Mouse (Mus musculus) heart, postnatal 25 days (tissue): Measurements from ENCODE around the gene Pfdn6. TPM values are rescaled to one million over a fixed set of nuclear protein-coding genes. Genes with fewer than 3 reads are reported as not detected.
"Not testable (repeated sequence)": the region's sequence is repeated elsewhere in the genome, so short reads cannot be mapped to it uniquely, and the experiment has no call there.

Source experiments
- DNase-seq: peaks from one replicate; pipeline ENCODE4 v3.0.0; 2022; ENCODE audit warnings: low spot score
- intact Hi-C: fragments of 180-260 bp; cut with DNase I; formaldehyde crosslinking; loops from one replicate; pipeline ENCODE4 v1.15.1; 2025
- total RNA-seq, 2 experiments: library from RNA; stranded (reverse); gene quantifications; 2 replicates each; pipeline ENCODE4 v1.2.3; 2021

Gene Pfdn6
- total RNA-seq, 2 experiments from 2014 or later = 70.7 to 77.3 TPM

DNA sequence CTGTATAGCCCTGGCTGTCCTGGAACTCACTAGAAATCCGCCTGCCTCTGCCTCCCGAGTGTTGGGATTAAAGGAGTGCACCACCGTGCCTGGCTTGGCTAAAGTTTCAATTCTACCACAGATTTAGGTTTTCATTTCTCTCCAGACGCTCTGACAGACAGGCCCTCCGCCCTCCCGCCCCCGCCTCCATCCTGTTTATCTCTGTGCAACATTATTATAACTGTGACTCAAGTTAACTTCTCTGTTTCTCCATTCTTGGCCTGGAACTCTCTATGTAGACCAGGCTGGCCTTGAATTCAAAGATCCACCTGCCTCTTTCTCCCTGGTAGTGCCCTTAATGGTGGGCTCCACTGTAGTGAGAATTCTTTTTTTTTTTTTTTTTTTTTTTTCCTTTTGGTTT lies 37.7 kb downstream of the Pfdn6 start:
- intact Hi-C loops = no loop called here
- no peak for DNase-seq

DNA sequence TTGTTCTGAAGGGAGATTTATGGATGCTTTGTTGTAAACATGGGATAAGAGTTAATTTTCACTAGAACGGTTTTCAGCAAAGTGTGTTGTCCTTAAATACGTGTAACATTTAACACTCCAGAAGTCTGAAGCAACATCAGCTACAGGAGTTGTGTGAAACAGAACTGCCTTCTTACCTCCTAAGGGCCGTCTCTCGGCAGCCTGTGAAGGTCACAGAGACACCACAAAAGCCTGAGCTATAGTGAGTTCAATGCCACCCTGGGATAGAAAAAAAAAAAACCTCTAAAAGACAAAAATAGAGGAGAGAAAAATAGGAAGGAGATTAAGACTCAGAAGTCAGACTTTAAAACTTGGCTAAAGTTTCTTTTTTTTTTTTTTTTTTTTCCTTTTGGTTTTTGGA lies 38.1 kb downstream of the Pfdn6 start:
- DNase-seq = no peak
- intact Hi-C loops = no loop called here

DNA sequence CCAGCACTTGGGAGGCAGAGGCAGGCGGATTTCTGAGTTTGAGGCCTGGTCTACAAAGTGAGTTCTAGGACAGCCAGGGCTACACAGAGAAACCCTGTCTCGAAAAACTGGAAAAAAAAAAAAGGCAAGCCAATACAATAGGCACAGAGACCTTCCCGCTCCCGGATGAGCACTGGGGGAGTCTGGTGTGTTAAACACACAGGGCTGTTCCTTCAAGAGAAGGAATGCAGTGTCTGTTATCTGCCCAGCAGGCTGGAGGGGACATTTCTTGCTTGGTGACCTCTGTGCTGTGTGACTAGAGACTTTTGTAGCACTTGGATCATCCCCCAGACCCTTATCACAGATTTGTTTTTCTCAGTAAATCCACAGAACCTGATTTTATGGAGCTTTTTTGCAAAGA lies 38.5 kb downstream of the Pfdn6 start:
- intact Hi-C loops = no loop called here

DNA sequence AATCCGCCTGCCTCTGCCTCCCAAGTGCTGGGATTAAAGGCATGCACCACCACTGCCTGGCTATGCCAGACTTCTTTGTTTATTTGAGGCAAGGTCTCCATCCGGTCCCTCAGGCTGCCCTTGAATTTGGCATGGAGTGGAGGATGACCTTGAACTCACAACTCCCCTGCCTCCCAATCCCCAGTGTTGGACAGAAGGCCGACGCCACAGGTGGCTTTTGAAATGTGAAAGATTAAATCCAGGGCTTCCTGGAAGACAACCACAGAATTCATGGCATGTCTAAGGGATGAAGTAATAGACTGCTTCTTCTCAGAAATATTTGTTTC lies 39.2 kb downstream of the Pfdn6 start:
- intact Hi-C loops = no loop called here
- no peak for DNase-seq

More for the DNA sequence above, 38.5 kb downstream of the Pfdn6 start:
- DNase-seq = no peak

DNA sequence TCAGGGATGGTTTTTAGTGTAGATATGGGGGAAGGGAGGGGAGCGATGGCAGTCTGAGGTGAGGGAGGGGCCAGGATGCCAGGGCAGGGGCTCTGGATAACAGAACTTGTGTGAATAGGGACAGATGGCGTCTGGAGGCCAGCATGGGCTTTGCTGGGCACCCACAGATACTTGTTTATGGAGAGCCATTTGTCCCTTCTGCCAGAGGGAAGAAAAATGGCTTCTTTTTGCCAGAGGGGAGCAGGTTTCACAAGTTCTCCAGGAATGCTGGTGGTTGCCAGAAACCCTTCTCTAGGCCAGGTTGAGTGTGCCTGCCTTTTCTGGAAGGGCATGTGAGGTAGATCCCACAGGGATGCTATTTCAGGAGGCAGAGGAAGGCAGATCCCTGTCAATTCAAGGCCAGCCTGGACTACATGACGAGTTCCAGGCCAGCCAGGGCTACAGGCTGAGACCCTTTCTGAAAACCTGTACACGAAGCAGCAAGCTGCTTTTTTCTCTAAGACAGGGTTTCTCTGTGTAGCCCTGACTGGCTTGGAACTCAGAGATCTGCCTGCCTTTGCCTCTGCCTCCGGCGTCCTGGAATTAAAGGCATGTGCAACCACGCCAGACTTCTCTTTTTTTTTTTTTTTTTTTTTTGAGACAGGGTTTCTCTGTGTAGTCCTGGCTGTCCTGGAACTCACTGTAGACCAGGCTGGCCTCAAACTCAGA lies 39.7 kb downstream of the Pfdn6 start:
- intact Hi-C loops = no loop called here

DNA sequence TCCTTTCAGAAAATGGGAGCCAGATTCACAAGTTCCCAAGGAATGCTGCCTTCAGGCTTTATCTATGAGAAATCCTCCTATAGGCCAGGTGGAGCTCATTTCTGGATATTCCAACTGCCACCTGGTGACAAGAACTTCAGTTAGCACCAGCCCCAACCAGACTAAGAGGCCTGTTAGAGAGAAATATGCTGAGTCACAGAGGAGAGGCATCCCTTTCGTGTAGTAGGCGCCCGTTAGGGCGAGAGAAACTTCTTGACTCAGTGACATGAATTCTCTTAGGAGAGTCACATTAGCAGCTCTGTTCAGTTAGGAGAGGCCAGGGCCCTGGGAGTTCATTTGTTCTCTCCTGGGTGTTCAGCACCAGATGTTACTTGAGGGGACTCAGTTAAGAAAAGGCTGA lies 40.5 kb downstream of the Pfdn6 start:
- DNase-seq = no peak
- intact Hi-C loops = no loop called here

More for the DNA sequence above, 39.7 kb downstream of the Pfdn6 start:
- no peak for DNase-seq

DNA sequence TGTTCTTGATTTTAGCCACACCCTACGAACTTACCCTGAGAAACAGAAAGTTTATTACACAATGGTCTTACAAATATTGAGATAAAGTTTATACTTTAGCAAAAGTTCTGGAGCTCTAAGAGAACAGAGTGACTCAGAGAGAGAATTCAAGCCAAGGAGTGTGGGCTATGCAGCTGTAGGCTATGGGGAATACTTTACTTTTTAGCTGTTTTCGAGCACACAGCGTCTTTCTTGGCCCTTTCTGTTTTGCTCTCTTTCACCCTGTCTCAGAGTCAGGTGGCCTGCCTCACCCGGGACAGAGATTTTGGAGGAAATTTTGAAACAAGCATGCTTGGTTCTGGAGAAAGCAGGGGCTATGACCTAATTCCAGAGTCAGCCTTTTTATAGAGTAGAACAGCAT lies 42.0 kb downstream of the Pfdn6 start:
- intact Hi-C loops, DNase-seq: not testable (repeated sequence)

DNA sequence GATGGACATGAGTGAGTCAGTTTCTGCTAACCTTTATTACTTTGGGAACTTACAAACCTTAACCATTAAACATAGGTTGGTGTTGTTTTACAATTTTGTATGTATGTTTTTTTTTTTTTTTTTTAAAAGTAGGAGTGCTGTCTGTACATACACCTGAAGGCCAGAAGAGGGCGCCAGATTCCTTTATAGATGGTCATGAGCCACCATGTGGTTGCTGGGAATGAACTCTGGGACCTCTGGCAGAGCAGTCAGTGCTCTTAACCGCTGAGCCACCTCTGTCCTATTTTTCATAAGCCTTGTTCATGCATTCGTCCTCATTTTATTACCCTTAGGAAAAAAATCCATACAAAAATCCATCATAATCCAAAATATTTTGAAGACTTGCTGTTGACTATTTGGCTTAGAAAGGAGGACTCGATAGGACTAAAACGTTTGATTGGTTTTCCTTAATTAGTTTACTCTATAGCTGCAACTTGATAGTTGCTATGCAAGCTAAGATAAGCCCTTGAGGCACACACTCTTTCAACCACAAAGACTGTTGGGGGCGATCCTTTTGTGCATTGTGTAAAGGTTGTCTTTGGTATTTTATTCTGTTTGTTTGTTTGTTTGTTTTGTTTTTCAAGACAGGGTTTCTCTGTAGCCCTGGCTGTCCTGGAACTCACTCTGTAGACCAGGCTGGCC lies 42.9 kb downstream of the Pfdn6 start:
- DNase-seq = no peak
- intact Hi-C loops = loop anchor here (2.0 kb wide), 1 partner anchor 24 kb away; no protein-coding TSS in a partner anchor

DNA sequence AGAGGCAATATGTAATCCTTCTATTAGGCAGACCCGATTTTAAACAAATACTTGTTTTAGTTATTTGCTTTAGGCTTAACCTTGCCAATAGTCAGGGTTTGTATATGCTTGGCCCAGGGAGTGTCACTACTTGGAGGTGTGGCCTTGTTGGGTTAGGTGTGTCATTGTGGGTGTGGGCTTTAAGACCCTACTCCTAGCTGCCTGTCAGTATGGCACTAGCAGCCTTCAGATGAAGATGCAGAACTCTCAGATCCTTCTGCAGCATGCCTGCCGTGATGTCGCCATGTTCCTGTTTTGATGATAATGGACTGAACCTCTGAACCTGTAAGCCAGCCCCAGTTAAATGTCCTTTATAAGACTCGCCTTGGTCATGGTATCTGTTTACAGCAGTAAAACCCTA lies 47.1 kb downstream of the Pfdn6 start:
- DNase-seq, intact Hi-C loops: not testable (repeated sequence)

DNA sequence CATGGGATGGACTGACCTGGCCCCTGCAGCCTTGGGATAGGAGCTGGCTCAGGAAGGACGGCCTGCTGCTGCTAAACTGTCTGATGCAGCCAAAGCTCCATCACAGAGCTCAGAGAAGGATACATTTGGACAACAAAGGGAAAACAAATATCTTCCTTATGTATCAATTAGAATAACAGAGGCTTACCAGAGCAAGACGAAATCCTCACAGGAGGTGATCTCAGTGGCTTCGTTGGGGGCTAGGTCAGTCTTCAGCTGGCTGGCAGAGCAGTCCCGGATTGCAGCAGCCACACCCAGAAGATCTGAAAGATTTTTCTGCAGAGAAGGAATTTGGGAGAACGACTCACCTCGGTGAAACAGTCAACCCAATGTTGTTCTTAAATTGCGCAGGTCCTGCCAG lies 47.7 kb downstream of the Pfdn6 start:
- intact Hi-C loops = no loop called here
- no peak for DNase-seq

DNA sequence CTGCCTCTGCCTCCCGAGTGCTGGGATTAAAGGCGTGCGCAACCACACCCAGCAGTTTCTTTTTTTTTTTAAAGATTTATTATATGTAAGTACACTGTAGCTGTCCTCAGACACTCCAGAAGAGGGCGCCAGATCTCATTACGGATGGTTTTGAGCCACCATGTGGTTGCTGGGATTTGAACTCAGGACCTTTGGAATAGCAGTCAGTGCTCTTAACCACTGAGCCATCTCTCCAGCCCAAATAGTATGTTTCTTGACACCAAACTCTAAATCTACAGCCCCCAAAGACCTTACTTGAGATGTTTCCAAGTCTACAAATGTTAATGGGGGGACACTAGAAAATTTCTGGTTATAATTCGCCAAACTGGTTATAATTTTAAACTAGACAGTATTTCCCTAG lies 48.3 kb downstream of the Pfdn6 start:
- intact Hi-C loops, DNase-seq: not testable (repeated sequence)

DNA sequence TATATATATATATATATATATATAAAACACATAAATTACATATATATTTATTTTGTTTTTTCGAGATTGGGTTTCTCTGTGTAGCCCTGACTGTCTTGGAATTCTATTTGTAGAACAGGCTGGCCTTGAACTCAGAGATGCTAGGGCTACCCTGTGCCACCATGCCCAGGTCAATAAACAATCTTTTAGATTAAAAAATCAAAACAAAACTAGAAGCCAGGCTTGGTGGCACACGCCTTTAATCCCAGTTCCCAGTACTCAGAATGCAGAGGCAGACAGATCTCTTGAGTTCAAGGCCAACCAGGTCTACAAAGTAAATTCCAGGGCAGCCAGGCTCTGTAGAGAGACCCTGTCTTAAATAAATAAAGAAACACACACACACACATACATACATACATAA lies 48.8 kb downstream of the Pfdn6 start:
- intact Hi-C loops = no loop called here

DNA sequence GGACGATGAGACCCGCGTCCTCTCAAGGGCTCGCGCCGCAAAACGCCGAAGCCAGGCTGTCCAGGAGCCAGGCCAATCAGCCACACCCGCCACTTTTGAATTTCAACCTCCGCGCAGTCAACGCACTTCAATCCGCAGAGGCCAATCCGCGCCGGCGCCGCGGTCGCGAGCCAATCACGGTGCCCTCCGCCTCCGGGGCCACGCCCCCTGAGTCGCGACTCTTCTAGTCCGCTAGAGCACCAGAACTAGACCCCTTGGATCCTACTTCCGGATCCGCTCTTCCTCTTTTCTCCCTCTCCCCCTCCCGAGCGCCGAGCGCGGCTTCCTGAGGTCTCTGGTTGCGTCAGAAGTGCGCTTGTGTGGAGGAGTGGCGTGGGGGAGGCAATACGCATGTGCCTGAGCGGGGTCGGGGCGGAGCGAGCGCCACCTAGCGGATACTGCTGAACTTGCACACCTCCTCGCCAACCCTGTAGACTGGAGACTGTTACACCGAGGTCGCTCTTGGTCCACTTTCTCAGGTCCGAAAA lies 49.5 kb downstream of the Pfdn6 start, which contains the start of gene Kifc1:
Gene Kifc1, minus strand, starts transcription at position 129 of the 527 bp plus-strand sequence.
- peak; percentile 99 for DNase-seq
- intact Hi-C loops = no loop called here

More for the DNA sequence above, 48.8 kb downstream of the Pfdn6 start:
- DNase-seq = no peak

DNA sequence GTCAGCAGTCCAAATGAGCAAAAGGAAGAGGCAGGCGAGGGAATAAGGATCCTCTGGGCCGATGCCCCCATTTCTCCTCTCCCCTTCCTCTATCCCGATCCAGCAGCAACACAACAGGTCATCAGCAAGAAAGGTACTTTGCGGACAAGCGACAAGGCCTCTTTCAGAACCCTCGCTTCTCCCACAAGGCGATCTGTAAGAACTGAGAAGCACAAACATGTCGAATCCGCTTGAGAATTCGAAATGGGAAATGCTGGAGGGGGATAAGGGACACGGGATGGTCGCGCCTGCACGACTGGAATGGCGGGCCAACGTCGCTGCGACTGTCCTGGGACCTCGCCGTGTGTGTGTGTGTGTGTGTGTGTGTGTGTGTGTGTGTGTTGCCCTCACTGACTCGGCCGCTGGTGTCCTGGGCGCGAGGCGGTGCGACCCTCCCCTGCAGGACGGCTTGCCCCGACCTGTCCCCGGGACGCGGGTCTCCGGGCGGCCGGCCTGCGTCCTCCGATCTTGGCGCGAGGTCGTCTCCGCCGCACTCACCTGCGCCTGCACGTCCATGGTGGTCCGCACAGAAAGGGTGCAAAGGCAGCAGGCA lies 50.1 kb downstream of the Pfdn6 start:
- DNase-seq, intact Hi-C loops: not testable (repeated sequence)

Other genes with a start within 250 kb of the Pfdn6 start
- gene March2, start 221.7 kb downstream of the Pfdn6 start, total RNA-seq = 100 to 1,000 TPM; 143 to 160 TPM
- 100 to 1,000 TPM; 239 to 261 TPM for gene Rab11b, start 179.8 kb downstream of the Pfdn6 start, total RNA-seq
- 10 to 100 TPM in 1 of 2 experiments, 1 to 10 TPM in 1; 8.4 to 21.7 TPM for gene Angptl4, start 158.5 kb downstream of the Pfdn6 start, total RNA-seq
- 10 to 100 TPM; 55.0 to 69.3 TPM for gene Kank3, start 129.8 kb downstream of the Pfdn6 start, total RNA-seq
- 100 to 1,000 TPM; 707 to 763 TPM for gene Rps28, start 115.8 kb downstream of the Pfdn6 start, total RNA-seq
- gene Ndufa7, start 115.8 kb downstream of the Pfdn6 start, total RNA-seq = 100 to 1,000 TPM; 599 to 648 TPM
- 10 to 100 TPM; 30.6 to 31.9 TPM for gene Cd320, start 97.3 kb downstream of the Pfdn6 start, total RNA-seq
- gene Gm7029, start 66.5 kb downstream of the Pfdn6 start, total RNA-seq = not detected
- 1 to 10 TPM; 1.4 to 1.8 TPM for gene Kifc1, start 49.7 kb downstream of the Pfdn6 start, total RNA-seq
- gene Platr17, start 35.2 kb downstream of the Pfdn6 start, total RNA-seq = not detected
- 10 to 100 TPM; 14.3 to 17.5 TPM for gene Daxx, start 30.9 kb downstream of the Pfdn6 start, total RNA-seq
- gene Tapbp, start 24.4 kb downstream of the Pfdn6 start, total RNA-seq = 100 to 1,000 TPM in 1 of 2 experiments, 10 to 100 TPM in 1; 93.5 to 104 TPM
- gene Zbtb22, start 24.4 kb downstream of the Pfdn6 start, total RNA-seq = 10 to 100 TPM; 15.5 to 19.4 TPM
- 10 to 100 TPM; 38.2 to 44.6 TPM for gene Rgl2, start 10.8 kb downstream of the Pfdn6 start, total RNA-seq
- 10 to 100 TPM in 1 of 2 experiments, 1 to 10 TPM in 1; 9.3 to 10.2 TPM for gene Wdr46, start 317 bp upstream of the Pfdn6 start, total RNA-seq
- gene B3galt4, start 11.1 kb upstream of the Pfdn6 start, total RNA-seq = 1 to 10 TPM; 1.7 to 1.9 TPM
- gene Vps52, start 15.5 kb upstream of the Pfdn6 start, total RNA-seq = 10 to 100 TPM; 39.2 to 39.4 TPM
- gene Rps18, start 15.7 kb upstream of the Pfdn6 start, total RNA-seq = 100 to 1,000 TPM; 408 to 435 TPM
- gene H2-K1, start 60.0 kb upstream of the Pfdn6 start, total RNA-seq = 10 to 100 TPM; 59.9 to 88.2 TPM
- 10 to 100 TPM; 12.6 to 13.2 TPM for gene Ring1, start 84.3 kb upstream of the Pfdn6 start, total RNA-seq
- gene H2-Ke6, start 87.7 kb upstream of the Pfdn6 start, total RNA-seq = 100 to 1,000 TPM in 1 of 2 experiments, 10 to 100 TPM in 1; 98.1 to 100 TPM
- gene Slc39a7, start 91.3 kb upstream of the Pfdn6 start, total RNA-seq = 10 to 100 TPM; 60.4 to 61.3 TPM
- 10 to 100 TPM; 40.5 to 42.1 TPM for gene Rxrb, start 91.5 kb upstream of the Pfdn6 start, total RNA-seq
- 1 to 10 TPM; 1.1 to 2.2 TPM for gene Col11a2, start 99.1 kb upstream of the Pfdn6 start, total RNA-seq
- gene H2-Oa, start 152.0 kb upstream of the Pfdn6 start, total RNA-seq = not detected
- gene H2-DMa, start 179.2 kb upstream of the Pfdn6 start, total RNA-seq = 1 to 10 TPM; 3.7 to 4.5 TPM
- gene Brd2, start 182.3 kb upstream of the Pfdn6 start, total RNA-seq = 10 to 100 TPM; 72.9 to 75.8 TPM
- 1 to 10 TPM in 1 of 2 experiments, under 1 TPM in 1; 0.91 to 1.6 TPM for gene H2-DMb2, start 203.0 kb upstream of the Pfdn6 start, total RNA-seq
- gene H2-DMb1, start 212.7 kb upstream of the Pfdn6 start, total RNA-seq = 1 to 10 TPM; 1.1 to 1.3 TPM
- gene Tap1, start 247.2 kb upstream of the Pfdn6 start, total RNA-seq = 1 to 10 TPM; 3.9 to 5.5 TPM
- 1 to 10 TPM; 5.4 to 8.5 TPM for gene Psmb9, start 247.4 kb upstream of the Pfdn6 start, total RNA-seq